Mouse (Mus musculus) heart, adult 11 months (tissue): ENCODE measurements at regions not wholly inside any gene's neighbourhood (a gene's known extent, or its start where the extent isn't known, plus 50 kb on each side); places are given as distances from the start of the nearest gene placed in this dataset.

Experiments used
- DNase-seq: peaks from one replicate; pipeline ENCODE4 v3.0.0; 2022

DNA sequence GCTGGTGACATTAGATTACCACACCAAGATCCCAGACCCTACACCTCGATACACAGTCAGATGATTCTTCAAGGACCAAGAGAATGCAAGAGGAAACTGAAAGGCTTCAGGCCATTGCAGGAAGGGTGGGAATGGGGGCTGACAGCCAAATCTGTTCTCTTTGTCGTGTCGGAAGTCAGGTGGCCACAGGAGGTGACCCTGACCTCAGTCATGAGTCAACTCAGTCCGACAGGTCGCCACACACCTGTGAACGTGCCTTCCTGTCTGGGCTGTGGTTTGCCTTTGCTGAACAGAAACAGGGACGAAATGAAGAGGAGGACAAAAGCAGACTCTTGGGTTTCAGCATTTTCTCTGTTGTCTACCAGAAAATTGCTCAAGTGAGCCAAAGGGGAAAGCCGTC, 318.3 kb upstream of the Gm26657 start:
- DNase-seq = no peak

DNA sequence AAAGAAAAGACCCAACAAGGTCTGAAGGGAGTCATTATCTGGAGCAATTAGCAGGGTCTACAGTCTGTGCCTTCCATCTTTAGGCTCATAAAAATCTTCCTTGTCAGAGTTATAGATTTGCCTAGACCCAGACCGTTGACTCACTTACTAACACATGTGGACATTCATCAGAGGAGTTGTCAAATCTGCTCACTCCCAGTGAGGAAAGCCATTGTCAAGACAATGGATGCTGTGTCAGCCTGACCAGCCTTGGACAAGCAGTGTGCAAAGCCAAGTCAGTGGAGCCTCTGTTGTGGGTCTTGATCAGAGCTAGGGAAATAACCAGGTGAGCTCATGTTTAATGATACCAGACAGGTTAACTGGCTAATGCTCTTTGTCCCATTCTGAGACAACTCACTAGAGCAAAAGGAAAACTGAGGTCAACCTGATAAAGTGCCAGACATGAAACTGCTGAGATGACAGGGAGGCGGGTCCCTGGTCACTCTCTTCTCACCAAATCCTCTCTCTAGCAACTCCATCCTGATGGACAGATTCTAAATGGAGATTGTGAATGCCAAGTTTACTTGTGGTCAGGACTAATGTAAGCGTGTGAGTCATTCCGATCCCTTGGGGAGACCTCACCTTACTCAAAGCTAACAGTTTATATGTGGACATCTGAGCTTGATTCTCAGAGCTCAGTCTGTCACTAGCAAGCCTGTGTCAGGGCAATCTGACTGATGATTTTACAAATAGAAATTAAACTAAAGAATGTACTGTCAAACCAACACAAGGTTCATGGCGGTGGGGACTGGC, 320.6 kb upstream of the Gm26657 start:
- no peak for DNase-seq

DNA sequence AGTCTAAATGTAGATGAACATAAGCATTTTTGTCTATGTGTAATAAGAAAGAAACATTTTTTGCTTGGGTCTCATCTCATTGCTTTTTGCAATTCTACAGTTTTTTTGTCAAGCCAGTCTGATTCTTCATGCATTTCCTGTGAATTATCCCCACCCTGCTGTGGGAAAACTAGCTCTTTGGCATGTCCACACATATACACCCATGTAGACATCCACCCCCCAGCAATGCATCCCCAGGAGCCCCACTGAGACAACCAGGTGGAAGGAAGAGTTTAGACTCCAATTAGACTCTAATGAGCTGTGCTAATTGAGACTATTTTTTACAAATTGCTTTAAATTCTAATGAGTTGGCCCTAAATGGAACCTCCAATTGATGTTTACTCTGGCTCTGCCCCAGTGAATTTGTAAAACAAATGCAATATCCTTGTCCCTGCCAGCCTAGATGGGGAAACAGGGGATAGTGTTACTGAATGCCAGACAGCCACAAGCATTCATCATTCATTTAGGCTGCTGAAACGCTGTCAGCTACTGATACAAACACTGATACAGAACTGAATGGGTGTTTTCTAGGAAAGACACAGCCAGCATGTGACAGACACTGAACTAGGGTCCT, 328.7 kb upstream of the Gm26657 start:
- no peak for DNase-seq

DNA sequence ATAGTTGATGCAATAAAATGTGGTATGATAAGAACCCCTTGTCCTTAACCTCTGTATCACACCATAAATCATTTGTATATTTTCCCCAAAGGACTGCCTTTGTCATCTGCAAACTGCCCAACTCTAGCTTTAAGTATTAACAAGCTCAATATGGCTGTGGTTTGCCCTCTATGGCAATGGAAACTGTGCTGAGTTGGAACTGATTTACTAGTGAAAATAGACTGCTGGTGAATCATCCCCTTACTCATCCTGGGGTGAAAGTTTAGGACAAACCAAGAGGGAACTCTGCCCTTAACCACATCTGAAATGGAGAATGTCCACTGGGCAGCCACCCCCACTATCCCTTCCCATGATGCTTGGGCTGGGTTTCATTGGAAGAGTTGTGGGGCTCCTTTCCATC, 346.1 kb upstream of the Gm26657 start:
- no peak for DNase-seq

DNA sequence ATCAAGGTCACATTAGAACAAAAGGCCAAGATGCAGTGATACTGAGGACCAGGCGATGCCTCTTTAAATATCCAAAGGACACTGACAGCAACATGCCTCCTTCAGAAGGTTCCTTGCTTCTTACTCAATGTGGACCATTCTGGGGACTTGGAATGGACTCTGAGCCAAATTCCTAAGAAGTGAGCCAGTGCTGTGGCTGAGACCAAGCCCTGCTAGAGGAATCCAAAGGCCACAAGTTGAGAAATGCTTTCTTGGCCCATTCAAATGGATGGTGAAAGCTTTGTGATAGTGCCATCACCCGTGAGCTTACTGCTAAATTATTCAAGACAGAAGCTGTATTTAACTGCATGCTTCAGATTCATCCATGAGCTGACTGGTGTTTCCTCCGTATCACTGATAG, 352.8 kb upstream of the Gm26657 start:
- DNase-seq = peak; percentile 95

DNA sequence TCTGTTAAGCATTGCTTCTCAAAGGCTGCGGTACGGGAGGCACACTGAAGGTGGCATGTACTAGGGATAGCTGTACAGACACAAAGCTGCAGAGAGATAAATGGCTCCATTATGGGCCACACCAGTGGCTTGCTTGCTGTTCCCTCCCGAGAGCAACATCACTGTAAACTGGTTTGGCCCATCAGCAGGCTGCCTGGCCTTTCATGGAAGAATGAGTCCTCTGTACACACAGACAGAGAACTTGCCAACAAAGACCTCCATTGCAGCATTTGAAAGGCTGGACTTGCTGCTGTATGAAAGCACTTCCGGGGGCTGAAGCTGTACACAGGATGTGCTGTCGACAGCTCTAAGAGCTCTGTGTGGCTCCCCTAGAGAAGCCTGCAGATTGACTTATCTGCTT, 364.1 kb upstream of the Gm26657 start:
- peak; percentile 81 for DNase-seq

DNA sequence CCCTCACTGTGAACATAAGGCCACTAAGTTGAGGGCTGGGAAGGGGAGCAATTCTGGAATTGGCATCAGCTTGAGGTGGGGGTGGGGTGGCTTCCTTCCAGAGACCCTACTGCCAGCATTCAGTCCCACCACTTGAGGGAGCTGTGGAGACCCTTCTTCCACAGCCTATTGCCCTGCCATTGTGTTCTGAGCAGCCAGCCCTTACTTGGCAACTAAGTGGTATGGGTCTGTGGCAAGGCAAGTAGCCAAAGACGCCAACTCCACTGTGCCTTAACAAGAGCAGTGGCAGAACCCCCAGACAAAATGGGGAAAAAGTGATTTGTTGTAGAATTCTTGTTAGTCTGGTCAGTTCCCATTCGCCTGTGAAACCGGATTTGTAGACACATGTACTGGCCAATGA, 365.4 kb upstream of the Gm26657 start:
- no peak for DNase-seq

DNA sequence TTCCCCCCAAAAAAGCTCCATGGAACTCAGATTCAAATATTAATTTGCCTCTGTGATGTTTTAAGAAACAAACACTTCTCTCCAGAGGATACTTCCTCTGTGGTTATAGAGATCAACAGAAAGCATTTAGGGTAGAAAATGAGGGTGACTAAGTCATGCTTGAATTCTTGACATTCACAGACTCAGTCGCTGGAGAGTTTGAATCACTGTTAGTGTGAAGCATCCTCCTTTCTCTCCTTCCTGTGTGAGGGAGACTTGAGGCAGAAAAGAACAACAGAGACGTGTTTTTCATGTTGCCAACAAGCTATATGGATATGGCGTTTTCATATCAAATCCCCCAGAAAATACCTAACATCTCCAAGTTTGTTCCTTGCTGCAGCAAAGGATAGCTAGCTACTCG, 366.1 kb upstream of the Gm26657 start:
- DNase-seq = no peak

DNA sequence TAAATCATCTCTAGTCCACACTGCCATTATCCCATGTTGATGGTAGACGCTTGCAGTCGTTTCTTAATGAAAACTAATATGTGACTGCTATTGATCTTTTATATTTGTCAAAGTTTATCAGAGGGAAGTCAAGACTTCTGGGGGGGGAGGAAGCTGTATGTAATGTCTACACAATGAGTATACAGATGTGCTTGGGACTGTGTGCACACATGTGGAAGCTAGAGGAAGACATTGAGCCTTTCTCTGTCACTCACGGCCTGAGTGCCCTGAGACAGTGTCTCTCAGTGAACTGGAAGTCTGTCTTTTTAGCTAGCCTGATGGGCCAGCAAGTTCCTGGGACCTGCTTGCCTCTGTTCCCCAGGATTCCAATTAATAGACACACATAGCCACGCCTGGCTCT, 366.7 kb upstream of the Gm26657 start:
- no peak for DNase-seq

DNA sequence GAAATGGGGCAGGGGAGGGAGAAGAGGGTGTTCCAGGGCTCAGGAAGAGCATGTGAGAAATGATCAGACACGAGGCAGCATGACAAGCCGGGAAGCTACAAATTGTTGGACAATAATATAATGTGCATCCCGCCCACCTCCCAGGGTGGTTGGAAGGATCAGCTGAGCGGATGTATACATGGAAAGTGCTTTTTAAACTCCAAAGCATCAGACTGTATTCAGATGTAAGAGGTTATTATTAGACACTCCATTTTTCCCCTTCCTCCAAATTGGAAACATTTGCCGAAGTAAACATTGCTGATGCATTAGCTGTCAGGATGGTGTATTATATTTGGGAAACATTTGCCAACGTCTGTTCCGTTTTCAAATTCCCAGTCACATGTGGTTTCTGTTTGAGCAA, 367.2 kb upstream of the Gm26657 start:
- DNase-seq = no peak

DNA sequence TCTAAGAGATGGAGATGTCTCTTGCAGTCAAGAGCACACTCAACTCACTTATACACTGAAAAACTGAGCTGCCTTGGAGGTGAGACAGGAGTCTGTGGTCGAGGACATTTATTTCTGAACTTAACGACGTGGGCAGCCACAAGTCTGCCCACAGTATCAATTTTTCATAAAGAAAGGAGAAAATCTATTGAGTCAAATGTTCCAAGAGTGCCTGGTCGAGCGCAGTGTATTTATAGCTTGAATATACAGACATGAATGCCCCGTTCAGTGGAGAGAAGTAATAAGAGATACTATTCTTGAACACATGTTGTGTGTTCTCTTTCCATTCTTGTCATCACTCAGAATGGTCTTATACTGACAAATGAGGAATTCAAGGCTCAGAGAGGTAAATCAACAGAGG, 375.3 kb upstream of the Gm26657 start:
- DNase-seq = no peak

DNA sequence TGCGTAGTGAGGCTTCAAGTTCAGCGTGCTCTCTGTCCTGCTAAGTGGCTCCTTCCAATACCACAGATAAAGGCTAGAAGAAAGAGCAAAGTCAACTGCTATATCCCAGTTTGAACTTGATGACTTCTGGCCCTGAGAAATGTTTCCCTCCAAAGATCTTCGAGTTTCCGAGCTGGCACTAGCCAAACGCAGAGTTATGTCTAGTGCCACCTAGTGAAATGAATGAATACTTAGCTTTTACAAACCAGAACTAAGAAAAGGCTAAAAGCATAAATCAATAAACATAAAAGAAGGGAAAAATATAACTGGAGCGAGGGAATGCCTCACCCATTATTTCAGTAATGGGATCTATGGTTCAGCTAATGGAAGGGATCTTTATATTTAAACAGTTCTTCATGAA, 377.7 kb upstream of the Gm26657 start:
- DNase-seq = no peak

DNA sequence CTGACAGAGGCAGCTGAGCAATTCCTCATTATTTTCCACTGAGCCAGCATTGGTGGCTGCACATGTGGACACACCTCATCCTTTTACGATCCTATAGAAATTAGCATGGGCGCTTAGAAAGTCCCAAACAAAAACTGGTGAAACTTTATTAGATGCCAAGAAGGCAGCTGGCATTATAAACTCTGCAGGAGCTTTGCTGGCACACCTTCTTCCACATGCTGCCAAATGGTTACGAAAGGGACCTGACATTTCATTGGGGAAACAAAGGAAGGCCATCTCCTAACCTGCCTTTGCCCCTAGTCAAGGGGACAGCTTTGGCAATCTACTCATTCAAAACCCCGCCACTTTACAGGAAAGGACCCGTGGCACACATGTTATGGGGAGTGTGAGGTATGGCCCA, 390.7 kb upstream of the Gm26657 start:
- no peak for DNase-seq

DNA sequence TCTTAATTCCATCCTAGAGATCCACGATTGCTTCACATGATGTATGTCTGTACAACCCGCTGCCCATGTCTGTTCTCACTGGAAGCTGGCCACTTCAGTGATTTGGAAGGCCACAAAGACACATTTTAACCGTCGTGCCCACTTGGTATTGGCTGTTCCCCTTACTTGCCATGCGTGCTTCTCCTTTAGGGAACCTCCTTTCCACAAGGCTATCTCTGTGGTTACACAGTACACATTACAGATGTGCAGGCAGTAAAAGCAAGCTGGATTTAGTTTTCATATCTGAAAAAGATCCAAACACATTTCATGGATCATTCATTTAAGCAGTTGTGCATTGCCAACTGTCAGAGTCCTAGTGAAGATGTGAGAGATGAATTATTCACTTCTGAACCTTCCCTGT, 414.7 kb upstream of the Gm26657 start:
- DNase-seq = peak; percentile 55

DNA sequence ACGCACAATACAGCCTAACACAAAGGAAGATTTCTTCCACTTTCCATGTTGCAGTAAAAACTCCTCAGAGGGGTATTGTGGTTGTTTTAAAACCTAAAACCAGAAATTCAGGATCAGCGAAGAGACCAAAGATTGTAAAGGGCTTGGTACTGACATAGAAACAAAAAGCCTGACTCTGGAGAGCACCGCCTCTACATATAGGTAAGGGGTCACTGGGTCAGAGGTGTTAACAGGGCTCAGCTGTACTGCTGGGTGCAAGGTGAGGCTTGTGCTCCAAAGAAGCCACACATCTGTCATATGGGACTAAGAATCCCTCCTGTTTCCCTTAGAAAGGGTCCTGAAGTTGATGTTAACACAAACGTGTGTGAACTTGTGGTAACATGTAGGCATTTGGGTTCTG, 420.7 kb upstream of the Gm26657 start:
- DNase-seq = peak; percentile 43

DNA sequence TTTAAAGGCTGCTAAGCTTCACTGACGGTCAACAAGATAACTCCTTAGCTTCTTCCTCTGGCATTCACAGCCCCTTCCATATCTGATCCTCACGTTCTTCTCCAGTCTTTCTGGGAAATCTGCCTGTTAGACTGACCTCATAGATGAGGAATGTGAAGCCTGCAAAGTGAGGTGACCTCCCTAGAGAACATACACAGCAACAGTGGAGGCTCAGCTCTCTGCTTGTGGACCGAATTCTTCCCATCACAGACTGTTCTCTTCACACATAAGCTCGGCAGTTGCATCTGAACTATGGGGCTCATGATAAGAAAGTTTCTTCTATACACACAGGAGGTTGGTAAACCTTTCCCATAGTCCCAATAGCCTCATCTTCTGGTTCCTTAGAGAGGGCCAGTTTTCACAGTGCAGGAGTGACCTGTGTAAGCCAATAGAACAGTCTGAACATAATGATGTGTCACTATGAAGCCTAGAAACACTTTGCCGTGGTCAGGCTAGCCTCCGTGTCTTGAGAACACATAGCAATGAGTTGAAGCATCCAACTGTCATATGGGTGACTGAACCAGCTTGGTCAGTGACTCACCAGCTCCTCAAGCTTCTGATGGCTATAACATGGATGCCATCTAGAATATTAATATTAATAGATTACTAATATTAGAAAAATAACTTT, 434.1 kb upstream of the Gm26657 start:
- no peak for DNase-seq

DNA sequence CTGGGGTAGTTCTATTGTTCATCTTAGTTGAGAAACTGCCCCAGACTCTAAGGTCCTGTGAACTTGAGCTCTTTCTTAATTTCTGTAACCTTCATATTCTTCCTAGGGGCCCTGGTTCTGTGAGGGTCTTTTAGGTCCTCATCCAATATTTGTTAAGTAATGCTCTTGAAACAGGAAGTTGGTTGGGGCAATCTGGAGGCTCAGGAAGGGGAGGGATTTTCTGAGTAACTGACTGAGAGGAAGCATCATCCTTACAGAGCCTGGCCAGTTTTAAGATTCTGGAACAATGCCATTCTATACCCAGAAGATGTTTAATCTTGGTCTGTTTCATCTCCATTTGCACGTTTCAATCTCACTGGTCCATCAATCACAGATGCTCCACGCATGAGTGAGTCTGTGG, 435.6 kb upstream of the Gm26657 start:
- no peak for DNase-seq

DNA sequence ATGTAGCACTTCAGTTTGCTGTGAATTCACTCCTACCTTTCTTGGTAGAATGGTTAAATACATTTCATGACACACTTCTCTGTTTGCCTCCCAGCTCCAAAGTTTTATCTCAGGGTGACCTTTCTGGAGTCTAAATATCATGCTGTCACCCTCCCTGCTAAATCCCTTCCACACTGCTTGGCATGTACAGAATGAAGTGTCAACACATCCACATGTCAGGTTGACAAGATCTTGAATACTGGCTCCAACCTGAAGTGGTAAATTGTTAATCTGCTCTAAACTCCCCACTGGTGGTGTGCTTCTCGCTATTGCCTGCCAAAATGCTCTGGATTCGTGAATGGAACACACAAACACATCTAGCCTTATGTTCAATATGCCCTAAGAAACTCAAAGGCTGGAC, 451.9 kb upstream of the Gm26657 start:
- peak; percentile 91 for DNase-seq

DNA sequence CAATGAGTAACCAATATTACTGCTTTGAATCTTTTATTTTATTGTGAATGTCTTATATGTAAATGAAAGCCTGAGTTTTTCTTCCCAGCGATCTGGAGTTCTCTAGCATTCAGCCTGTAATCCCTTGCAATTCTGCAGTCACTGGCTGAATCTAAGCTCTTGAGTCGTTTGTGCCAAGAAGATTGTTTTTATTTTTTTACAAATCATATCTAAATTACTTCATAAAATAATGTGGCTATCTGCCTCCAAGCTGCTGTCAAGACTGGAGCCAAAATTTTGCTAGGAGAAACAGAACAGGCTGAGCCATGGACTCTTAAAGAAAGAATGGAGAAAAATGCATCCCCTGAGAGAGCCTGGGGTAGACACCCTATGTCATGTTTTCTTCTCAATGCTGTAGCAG, 455.4 kb upstream of the Gm26657 start:
- DNase-seq = peak; percentile 88

DNA sequence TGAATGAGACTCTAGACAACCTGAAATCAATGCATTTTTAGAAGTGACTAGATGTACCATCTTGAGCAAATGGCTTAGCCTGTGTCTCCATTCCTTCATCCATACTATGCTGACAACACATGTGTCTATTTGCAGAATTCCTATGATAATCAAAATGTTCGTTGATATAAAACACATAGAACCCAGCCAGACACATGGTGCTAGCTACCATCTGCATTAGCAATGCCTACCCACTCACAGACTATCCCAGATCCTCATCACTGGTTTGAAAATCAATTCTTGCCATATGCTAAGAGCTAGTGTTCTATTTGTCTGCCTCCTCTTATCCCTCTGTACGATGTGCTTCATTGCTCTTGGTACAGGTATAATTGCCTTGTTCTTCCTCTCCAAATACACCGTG, 464.0 kb upstream of the Gm26657 start:
- DNase-seq = no peak

DNA sequence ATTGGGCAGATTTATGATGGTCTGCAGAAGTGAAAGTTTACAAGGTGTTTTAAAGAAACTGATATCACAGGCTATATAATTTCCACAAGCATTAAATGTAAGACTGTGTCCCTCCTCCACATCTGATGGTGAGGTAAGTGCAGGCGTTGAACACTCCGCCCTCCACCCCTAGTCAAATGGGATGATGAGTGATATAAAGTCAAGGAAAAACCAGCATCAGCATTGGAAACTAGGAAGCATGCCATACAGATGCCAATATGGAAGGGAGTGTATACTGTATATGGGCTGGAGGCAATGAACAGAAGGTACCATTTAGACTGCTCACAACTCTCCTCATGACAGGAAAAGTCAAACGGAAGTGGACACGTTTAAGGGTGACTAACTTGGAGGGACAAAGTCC, 468.5 kb upstream of the Gm26657 start:
- peak; percentile 55 for DNase-seq

DNA sequence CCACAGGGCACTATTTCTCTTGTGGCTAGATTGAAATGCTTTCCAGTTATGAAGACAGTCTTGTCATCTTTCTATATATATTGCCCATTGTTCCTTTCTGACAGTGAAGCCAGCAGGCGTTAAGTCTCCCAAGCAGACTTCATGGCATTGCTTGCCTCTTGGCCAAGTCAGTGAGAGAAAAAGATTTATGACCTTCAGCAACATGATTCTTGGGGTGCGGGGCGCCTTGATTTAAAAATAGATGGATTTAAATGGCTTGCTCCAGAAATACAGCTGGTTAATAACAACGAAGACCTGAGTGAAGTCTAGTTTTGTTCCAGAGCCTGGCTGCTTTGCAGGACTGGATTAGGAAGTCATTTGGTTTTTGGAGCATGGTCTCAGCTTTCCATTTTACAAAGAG, 475.2 kb upstream of the Gm26657 start:
- DNase-seq = peak; percentile 44

DNA sequence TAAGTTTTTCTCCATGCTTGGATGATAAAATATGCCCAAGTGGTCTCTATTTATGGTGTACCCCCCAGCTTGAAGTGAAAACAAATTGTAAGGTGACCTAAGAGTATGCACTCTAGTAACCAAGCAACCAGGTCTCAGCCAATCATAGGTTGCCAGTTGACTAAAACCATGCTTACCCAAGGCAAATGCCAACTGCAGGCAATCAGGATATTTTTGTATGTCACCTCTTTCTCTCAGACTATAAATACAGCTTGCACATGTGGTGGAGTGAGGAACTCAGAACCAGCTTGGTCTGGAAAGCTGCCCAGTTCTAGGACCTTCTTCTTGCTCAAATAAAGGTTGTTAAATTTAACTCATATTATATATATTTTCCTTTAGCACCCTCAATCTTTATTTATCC, 476.0 kb upstream of the Gm26657 start:
- DNase-seq = peak; percentile 94

DNA sequence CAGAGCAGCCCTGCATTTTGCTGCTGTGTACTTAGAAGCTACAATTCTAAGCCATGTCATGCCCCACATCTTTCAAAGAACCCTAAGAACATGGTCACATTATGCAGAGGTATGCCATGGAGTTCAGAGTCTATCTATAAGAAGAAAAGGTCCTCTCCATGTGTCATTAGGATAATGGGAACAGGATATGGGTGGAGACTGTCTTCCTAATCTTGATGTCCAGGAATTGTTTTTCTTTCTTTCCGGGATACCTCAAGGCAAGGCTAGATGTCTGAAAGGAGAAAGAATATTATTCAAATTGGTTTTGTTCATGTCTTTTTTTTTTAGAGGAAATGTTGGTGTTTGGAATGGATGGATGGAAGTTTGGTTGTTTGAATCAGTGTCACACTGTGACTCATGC, 477.3 kb upstream of the Gm26657 start:
- DNase-seq = no peak
